Mouse (Mus musculus) megakaryocyte, embryonic 14.5 days (primary cell): ENCODE results near the gene Fzr1.

Experiments
- FLI1 ChIP-seq: IDR thresholded peaks from 2 replicates; pipeline ENCODE4 v1.6.1; 2012; ENCODE audit warnings: low read length, inconsistent platforms, mixed read lengths
- GATA1 ChIP-seq: IDR thresholded peaks from 3 replicates; pipeline ENCODE4 v1.6.1; 2012; ENCODE audit warnings: mixed read lengths, low read length, inconsistent platforms, borderline replicate concordance

- TF ChIP-seq GATA1 (no peak), FLI1 (no peak)
Measured at GRCm38 (mm10) chr10:81325781-81326180, 52.5 kb downstream of the Fzr1 start.
